Mouse (Mus musculus): ENCODE measurements around the gene Gm8126.
"Not testable (repeated sequence)": the region's sequence is repeated elsewhere in the genome, so short reads cannot be mapped to it uniquely, and the experiment has no call there.

The Gm8126 gene

GRCm38 (mm10) chr14:43258349-43258748 lies at the start of gene Gm8126:
TSS of gene Gm8126 (plus strand) at chr14:43258649.
- not testable (repeated sequence) for DNase-seq (ENCODE audit: low spot score)

GRCm38 (mm10) chr14:43235204-43235603 lies 23.2 kb upstream of the Gm8126 start, which contains the start of gene Gm8122:
TSS of gene Gm8122 (minus strand) at chr14:43235304.
- DNase-seq (ENCODE audit: low spot score): not testable (repeated sequence)

GRCm38 (mm10) chr14:43237769-43238168 lies 20.7 kb upstream of the Gm8126 start:
- not testable (repeated sequence) for DNase-seq (ENCODE audit: low spot score)

GRCm38 (mm10) chr14:43249611-43250170 lies 8.8 kb upstream of the Gm8126 start:
- DNase-seq (ENCODE audit: low spot score): not testable (repeated sequence)

GRCm38 (mm10) chr14:43250549-43251253 lies 7.7 kb upstream of the Gm8126 start:
- DNase-seq (ENCODE audit: low spot score): not testable (repeated sequence)

GRCm38 (mm10) chr14:43256511-43256910 lies 1.9 kb upstream of the Gm8126 start:
- DNase-seq (ENCODE audit: low spot score): not testable (repeated sequence)

- not testable (repeated sequence) for DNase-seq (ENCODE audit: low spot score)
These were observed 5.0 kb downstream of the Gm8126 start for GRCm38 (mm10) chr14:43263421-43263820.

GRCm38 (mm10) chr14:43268521-43269084 lies 10.2 kb downstream of the Gm8126 start:
- DNase-seq (ENCODE audit: low spot score): not testable (repeated sequence)

- not testable (repeated sequence) for DNase-seq (ENCODE audit: low spot score)
These were observed 10.8 kb downstream of the Gm8126 start for GRCm38 (mm10) chr14:43269211-43269610.

- not testable (repeated sequence) for DNase-seq (ENCODE audit: low spot score)
These were observed 14.7 kb downstream of the Gm8126 start for GRCm38 (mm10) chr14:43273161-43273560.

- peak; percentile 58 for DNase-seq (ENCODE audit: low spot score)
These were observed 16.6 kb downstream of the Gm8126 start, which contains the start of gene Gm9732 for GRCm38 (mm10) chr14:43274986-43275511. TSS of gene Gm9732 (plus strand) at chr14:43275036.

GRCm38 (mm10) chr14:43275752-43276151 lies 17.3 kb downstream of the Gm8126 start:
- DNase-seq (ENCODE audit: low spot score): not testable (repeated sequence)

GRCm38 (mm10) chr14:43277468-43277867 lies 19.0 kb downstream of the Gm8126 start:
- not testable (repeated sequence) for DNase-seq (ENCODE audit: low spot score)

GRCm38 (mm10) chr14:43278146-43278545 lies 19.7 kb downstream of the Gm8126 start:
- DNase-seq (ENCODE audit: low spot score): not testable (repeated sequence)

- DNase-seq (ENCODE audit: low spot score): not testable (repeated sequence)
These were observed 20.2 kb downstream of the Gm8126 start for GRCm38 (mm10) chr14:43278681-43279080.

- DNase-seq (ENCODE audit: low spot score): not testable (repeated sequence)
These were observed 35.1 kb downstream of the Gm8126 start, which contains the start of gene Gm8127 for GRCm38 (mm10) chr14:43293503-43293902. TSS of gene Gm8127 (minus strand) at chr14:43293832.
